Mouse (Mus musculus) olfactory bulb, adult 2 months (tissue): ENCODE results near the gene Slain2. TPM values are rescaled to one million over a fixed set of nuclear protein-coding genes. Genes with fewer than 3 reads are reported as not detected.

Source experiments
- H3K27ac ChIP-seq: fragments of 200-500 bp; 2 replicates; pipeline ENCODE4 v1.5.1; 2012; ENCODE audit warnings: low read depth, low read length; ENCODE audit not compliant: insufficient read depth
- H3K4me1 ChIP-seq: fragments of 200-500 bp; 2 replicates; pipeline ENCODE4 v1.6.1; 2012; ENCODE audit warnings: low read length; ENCODE audit not compliant: control insufficient read depth, insufficient read depth
- H3K4me3 ChIP-seq: fragments of 200-500 bp; 2 replicates; pipeline ENCODE4 v1.5.1; 2012; ENCODE audit warnings: mild to moderate bottlenecking, low read depth, low read length, moderate library complexity; ENCODE audit not compliant: insufficient read depth
- CTCF ChIP-seq: fragments of 200-500 bp; IDR thresholded peaks from 2 replicates; pipeline ENCODE4 v1.5.1; 2012; ENCODE audit warnings: low read depth, mild to moderate bottlenecking, low read length, moderate library complexity; ENCODE audit not compliant: insufficient read depth
- POLR2A ChIP-seq: fragments of 200-500 bp; IDR thresholded peaks from 2 replicates; pipeline ENCODE4 v1.6.1; 2012; ENCODE audit warnings: mild to moderate bottlenecking, low read depth, low read length, moderate library complexity; ENCODE audit not compliant: insufficient read depth
- WGBS: fragments of 180-500 bp; shearing (Covaris S2); methylation state at CpG from one replicate; pipeline ENCODE4 v1.1.7; 2018; 5-methylcytosine and 5-hydroxymethylcytosine counted together
- polyA plus RNA-seq: library from polyadenylated mRNA; stranded (reverse); fragments of >200 nt; gene quantifications from 2 replicates; pipeline ENCODE4 v1.2.4, GENCODE M21; 2012; ENCODE audit warnings: low replicate concordance; ENCODE audit not compliant: missing spikeins, insufficient read depth, insufficient read length

Gene Slain2
- polyA plus RNA-seq, 1 experiment, result not detected

DNA sequence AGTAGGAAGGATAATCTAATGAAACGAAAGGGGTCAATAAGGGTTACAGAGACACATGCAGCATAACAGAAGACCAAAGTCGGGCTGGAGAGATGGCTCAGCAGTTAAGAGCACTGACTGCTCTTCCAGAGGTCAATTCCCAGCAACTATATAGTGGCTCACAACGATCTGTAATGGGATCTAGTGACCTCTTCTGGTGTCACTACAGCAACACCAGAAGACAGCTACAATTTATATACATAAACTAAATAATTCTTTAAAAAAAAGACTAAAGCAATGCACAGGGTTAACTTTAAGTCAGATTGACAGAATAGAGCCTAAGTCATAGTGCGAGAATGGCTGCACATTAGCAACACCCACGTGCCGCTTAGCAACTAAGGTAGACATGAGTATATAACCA is 46.0 kb downstream of the Slain2 start:
- Histone ChIP-seq H3K4me1 (no peaks in the 10 kb centered on the region), H3K4me3 (no peak overlapping the region), H3K27ac (no peak overlapping the region)
- WGBS, result 88% methylated on average over 6 of the region's 6 CpGs
- no peak for TF ChIP-seq CTCF
- no peak for TF ChIP-seq POLR2A

DNA sequence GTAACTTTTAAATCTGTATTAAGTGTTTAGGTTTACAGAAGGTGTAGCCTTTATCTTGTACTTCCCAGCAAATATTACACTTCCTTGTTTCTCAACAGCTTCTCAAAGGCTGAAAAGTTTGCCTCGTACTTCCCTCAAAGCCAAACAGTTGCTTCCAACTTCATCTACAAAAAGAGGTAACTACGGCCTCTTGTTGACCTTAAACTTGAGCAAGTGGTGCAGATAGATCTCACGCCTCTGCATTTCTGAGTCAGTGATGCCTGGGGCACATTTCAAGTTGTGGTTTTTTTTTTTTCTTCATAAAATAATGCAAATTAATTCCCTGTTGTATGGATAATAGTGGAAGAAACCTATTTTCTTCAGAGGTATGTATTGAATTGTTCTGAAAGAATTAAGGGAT is 51.6 kb downstream of the Slain2 start:
- Histone ChIP-seq H3K4me1 (no peaks in the 10 kb centered on the region), H3K27ac (no peak overlapping the region), H3K4me3 (no peak overlapping the region)
- TF ChIP-seq POLR2A (no peak), CTCF (no peak)
- 82% methylated on average over 3 of the region's 3 CpGs for WGBS

DNA sequence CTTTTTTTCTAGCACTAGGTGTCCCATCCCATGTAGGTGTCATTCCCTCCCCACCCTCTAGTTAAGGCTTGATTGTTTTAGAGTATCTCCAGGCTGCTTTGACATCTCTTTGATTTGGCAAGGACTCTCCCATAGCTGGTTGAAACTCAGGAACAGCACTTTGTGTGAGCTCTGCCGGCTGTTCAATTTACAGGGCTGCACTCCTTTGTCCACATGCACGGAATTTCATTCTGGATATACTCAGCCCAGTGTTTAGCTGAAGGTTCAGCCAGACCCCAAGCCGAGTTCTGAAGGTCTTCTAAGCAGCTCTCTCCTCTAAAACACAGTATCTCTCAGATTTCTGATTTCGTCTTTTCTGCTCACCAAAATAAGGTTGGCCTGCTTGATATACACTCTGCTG is 58.3 kb downstream of the Slain2 start:
- H3K4me3 ChIP-seq, result no peak overlapping the region
- H3K27ac ChIP-seq, result no peak overlapping the region
- peaks cover 2% of the 10 kb centered on the region; the same call in 1 of the 2 replicates for H3K4me1 ChIP-seq
- WGBS, result 43% methylated on average over 4 of the region's 4 CpGs
- TF ChIP-seq POLR2A (no peak), CTCF (no peak)

DNA sequence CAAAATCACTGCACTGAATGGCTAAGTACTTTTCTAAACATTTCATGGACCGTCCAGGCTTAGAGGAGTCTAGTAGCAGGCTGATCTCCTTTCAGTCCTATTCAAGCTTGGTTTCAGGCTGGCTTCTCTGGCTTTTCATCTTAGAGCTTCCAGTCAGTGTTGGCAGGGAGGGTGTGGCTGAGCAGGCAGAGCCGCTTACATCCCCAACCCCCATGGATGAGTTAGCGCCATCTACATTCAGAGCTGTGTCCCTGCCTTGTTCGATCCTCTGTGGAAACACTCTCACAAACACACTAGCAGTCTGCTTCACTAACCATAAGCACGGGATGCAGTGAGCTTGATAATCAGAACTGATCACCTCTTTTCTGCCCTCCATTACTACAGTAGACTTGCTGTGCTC is 58.8 kb downstream of the Slain2 start:
- Histone ChIP-seq H3K27ac (no peak overlapping the region), H3K4me3 (no peak overlapping the region), H3K4me1 (peaks cover 2% of the 10 kb centered on the region; the same call in 1 of the 2 replicates)
- 29% methylated on average over 5 of the region's 5 CpGs for WGBS
- TF ChIP-seq POLR2A (no peak), CTCF (no peak)

DNA sequence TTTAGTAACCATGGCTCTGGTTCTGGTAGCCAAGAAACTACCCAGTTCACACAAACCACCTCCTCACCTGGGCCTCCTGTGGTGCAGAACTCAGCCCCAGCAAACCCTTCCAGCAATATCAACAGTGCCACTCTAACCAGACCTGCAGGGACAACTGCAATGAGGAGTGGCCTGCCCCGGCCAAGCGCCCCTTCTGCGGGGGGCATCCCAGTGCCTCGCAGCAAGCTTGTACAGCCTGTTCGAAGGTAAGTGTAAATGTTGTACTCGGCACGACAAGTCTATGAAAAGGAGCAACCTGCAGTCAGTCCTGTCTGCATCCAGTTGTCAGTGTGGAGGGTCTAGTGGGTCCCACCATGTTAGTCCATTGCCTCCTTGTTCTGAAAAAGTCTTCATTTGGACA is 60.5 kb downstream of the Slain2 start, which contains the start of gene Gm10135:
Gene Gm10135, minus strand, starts transcription at position 101 of the 400 bp plus-strand sequence.
- H3K4me1 ChIP-seq, result peaks cover 2% of the 10 kb centered on the region; the same call in 1 of the 2 replicates
- no peak within 1 kb of the TSS for H3K27ac ChIP-seq
- H3K4me3 ChIP-seq, result no peak within 1 kb of the TSS
- no peak for TF ChIP-seq POLR2A
- TF ChIP-seq CTCF, result no peak
- WGBS, result 95% methylated on average over 7 of the region's 7 CpGs

DNA sequence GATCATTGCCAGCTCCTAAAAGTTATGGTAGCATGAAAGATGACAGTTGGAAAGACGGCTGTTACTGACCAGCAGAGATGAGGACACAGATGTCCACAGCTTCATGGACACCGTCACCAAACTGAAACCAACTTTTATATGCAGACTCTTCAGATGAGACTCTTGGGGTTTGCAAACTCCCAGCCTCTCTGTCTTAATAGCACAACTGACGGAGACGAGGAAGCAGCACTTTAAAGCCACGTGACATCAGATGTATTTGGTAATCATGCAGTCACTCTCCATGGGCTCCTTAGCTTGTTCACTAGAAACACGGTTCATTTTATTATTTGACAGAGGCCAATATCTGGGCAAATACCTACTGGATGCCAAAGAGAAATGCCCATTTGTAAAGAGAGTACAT is 61.9 kb downstream of the Slain2 start:
- Histone ChIP-seq H3K4me3 (no peak overlapping the region), H3K4me1 (peaks cover 2% of the 10 kb centered on the region; the same call in 1 of the 2 replicates), H3K27ac (no peak overlapping the region)
- 91% methylated on average over 6 of the region's 6 CpGs for WGBS
- TF ChIP-seq CTCF (no peak), POLR2A (no peak)

DNA sequence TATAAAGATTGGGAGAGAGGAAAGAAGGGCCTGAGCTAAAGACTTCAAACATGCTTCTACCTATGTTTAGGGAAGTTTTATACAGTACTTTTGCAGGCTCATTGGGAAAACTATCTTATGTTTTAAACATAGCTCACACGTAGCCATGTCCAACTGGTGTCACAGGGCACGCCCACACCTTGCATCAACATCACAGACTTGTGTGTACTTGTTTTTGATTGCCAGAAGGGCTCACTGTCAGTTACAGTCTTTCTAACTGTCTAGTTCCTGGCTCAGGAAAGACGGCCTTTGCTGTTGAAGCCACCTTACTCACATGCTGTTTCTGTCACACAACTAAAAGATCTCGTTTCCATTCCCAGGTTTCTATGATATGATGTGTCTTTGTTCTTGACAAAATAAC is 62.4 kb downstream of the Slain2 start:
- WGBS, result 88% methylated on average over 4 of the region's 4 CpGs
- TF ChIP-seq POLR2A (no peak), CTCF (no peak)
- H3K4me3 ChIP-seq, result no peak overlapping the region

DNA sequence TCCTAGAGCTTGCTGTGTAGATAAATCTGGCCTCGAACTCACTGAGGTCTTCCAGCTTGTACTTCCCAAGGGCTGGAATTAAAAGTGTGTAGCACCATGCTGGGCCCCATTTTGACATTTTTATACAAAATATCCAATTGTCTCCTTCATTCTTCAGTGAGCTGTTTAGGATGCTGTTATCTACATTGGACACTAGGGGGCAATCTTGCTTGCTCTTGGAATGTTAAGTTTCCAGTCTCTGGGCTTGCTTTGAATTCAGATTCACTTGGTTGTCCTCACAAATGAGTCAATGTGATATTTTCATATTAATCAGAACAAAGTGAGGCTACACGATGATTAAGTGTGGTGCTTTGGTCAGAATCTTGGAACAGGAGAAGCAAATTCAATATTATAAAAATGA is 70.0 kb downstream of the Slain2 start:
- Histone ChIP-seq H3K4me3 (no peak overlapping the region), H3K4me1 (no peaks in the 10 kb centered on the region), H3K27ac (no peak overlapping the region)
- WGBS, result 4% methylated on average over 2 of the region's 2 CpGs
- TF ChIP-seq CTCF, result no peak
- TF ChIP-seq POLR2A, result no peak

More for the DNA sequence above, 62.4 kb downstream of the Slain2 start:
- Histone ChIP-seq H3K4me1 (peaks cover 2% of the 10 kb centered on the region; the same call in 1 of the 2 replicates), H3K27ac (no peak overlapping the region)

DNA sequence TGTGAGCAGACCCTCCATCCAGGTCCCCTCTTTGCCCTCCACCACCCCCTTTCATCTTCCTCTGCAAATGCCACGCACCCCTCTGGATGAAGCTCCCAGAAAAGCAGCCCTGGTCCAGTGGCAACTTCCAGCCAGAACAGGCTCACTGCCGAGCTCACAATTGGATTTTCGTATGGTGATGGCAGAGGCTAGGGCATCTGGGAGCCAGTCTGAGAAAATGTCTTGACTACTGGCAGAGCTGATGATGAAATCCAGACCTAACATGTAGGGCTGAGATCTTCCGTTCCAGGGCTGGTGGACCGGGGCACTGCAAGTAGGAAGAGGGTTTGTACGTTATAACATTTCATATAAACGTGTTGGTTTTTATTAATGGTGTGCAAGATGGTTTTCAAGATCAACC is 73.7 kb downstream of the Slain2 start:
- 94% methylated on average over 7 of the region's 7 CpGs for WGBS

DNA sequence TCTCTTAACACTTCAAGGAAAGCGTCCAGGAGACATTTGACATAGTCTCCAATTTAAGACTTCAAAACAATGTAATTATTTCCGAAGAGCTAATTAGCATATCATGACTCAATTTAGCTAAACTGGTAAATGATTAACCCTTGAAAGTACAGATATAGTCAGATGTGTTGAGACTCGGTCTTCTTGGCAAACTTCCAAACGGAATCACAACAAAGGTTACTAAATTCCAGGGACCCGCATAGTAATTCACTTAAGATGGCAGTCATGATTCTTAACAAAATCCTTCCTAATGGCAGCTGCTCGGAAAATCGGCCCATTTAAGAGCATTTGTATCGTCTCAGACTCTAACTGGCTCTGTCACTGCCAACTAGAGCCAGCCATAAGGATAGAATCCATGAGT is 75.7 kb downstream of the Slain2 start:
- TF ChIP-seq CTCF (no peak), POLR2A (no peak)
- H3K4me1 ChIP-seq, result no peaks in the 10 kb centered on the region
- H3K4me3 ChIP-seq, result no peak overlapping the region
- 40% methylated on average over 8 of the region's 8 CpGs for WGBS
- no peak overlapping the region for H3K27ac ChIP-seq

More for the DNA sequence above, 73.7 kb downstream of the Slain2 start:
- H3K4me3 ChIP-seq, result no peak overlapping the region
- no peak for TF ChIP-seq POLR2A
- H3K27ac ChIP-seq, result no peak overlapping the region
- no peaks in the 10 kb centered on the region for H3K4me1 ChIP-seq
